Mouse (Mus musculus): ENCODE measurements around the gene Vti1a. TPM values are rescaled to one million over a fixed set of nuclear protein-coding genes. Genes with fewer than 3 reads are reported as not detected.

The Vti1a gene
- polyA plus RNA-seq, 1 experiment from 2014 or later, result 29.8 TPM

GRCm38 (mm10) chr19:55548656-55549055 is 232.6 kb downstream of the Vti1a start:
- Histone ChIP-seq H3K36me3 (no peaks in the 10 kb centered on the region), H3K9me3 (replicated peaks) (no peaks in the 10 kb centered on the region), H3K27ac (no peak overlapping the region), H3K27me3 (ENCODE audit: low read depth, poor library complexity, severe bottlenecking) (peaks cover 15% of the 10 kb centered on the region), H3K4me3 (no peak overlapping the region), H3K4me1 (peaks cover 48% of the 10 kb centered on the region)
- 82% methylated on average over 10 of the region's 10 CpGs for WGBS
- no peak for DNase-seq (ENCODE audit: low spot score)

- Histone ChIP-seq H3K4me1 (peaks cover 63% of the 10 kb centered on the region), H3K27me3 (ENCODE audit: low read depth, poor library complexity, severe bottlenecking) (peaks cover 19% of the 10 kb centered on the region), H3K4me3 (no peak overlapping the region), H3K27ac (no peak overlapping the region), H3K9me3 (replicated peaks) (no peaks in the 10 kb centered on the region), H3K36me3 (no peaks in the 10 kb centered on the region)
- WGBS, result 92% methylated on average over 6 of the region's 6 CpGs
- DNase-seq (ENCODE audit: low spot score), result no peak
Measured at GRCm38 (mm10) chr19:55550176-55550575, 234.1 kb downstream of the Vti1a start.

- H3K27ac ChIP-seq, result no peak overlapping the region
- H3K27me3 ChIP-seq (ENCODE audit: low read depth, poor library complexity, severe bottlenecking), result peaks cover 19% of the 10 kb centered on the region
- 89% methylated on average over 7 of the region's 7 CpGs for WGBS
- no peak overlapping the region for H3K4me3 ChIP-seq
- no peaks in the 10 kb centered on the region for H3K36me3 ChIP-seq
- no peak for DNase-seq (ENCODE audit: low spot score)
- peaks cover 73% of the 10 kb centered on the region for H3K4me1 ChIP-seq
- no peaks in the 10 kb centered on the region for H3K9me3 ChIP-seq (replicated peaks)
Measured at GRCm38 (mm10) chr19:55552339-55552738, 236.2 kb downstream of the Vti1a start.

- Histone ChIP-seq H3K9me3 (replicated peaks) (no peaks in the 10 kb centered on the region), H3K4me1 (peaks cover 73% of the 10 kb centered on the region), H3K27me3 (ENCODE audit: low read depth, poor library complexity, severe bottlenecking) (peaks cover 15% of the 10 kb centered on the region), H3K36me3 (no peaks in the 10 kb centered on the region), H3K27ac (no peak overlapping the region), H3K4me3 (no peak overlapping the region)
- DNase-seq (ENCODE audit: low spot score), result no peak
- WGBS, result 72% methylated on average over 7 of the region's 7 CpGs
Measured at GRCm38 (mm10) chr19:55552861-55553260, 236.8 kb downstream of the Vti1a start.

- DNase-seq (ENCODE audit: low spot score), result no peak
- H3K27ac ChIP-seq, result peak overlapping the region; percentile 51; the same call in 1 of the 2 replicates
- peaks cover 63% of the 10 kb centered on the region for H3K4me1 ChIP-seq
Measured at GRCm38 (mm10) chr19:55554295-55554694, 238.2 kb downstream of the Vti1a start.

GRCm38 (mm10) chr19:55554703-55555102 is 238.6 kb downstream of the Vti1a start:
- no peak for DNase-seq (ENCODE audit: low spot score)
- 78% methylated on average over 9 of the region's 9 CpGs for WGBS
- H3K36me3 ChIP-seq, result no peaks in the 10 kb centered on the region
- no peak overlapping the region for H3K4me3 ChIP-seq
- H3K9me3 ChIP-seq (replicated peaks), result no peaks in the 10 kb centered on the region
- peaks cover 11% of the 10 kb centered on the region for H3K27me3 ChIP-seq (ENCODE audit: low read depth, poor library complexity, severe bottlenecking)
- H3K27ac ChIP-seq, result no peak overlapping the region
- peaks cover 67% of the 10 kb centered on the region for H3K4me1 ChIP-seq

More at GRCm38 (mm10) chr19:55554295-55554694, 238.2 kb downstream of the Vti1a start:
- H3K9me3 ChIP-seq (replicated peaks), result no peaks in the 10 kb centered on the region
- WGBS, result 71% methylated on average over 5 of the region's 5 CpGs
- peaks cover 8% of the 10 kb centered on the region for H3K27me3 ChIP-seq (ENCODE audit: low read depth, poor library complexity, severe bottlenecking)
- H3K36me3 ChIP-seq, result no peaks in the 10 kb centered on the region
- no peak overlapping the region for H3K4me3 ChIP-seq

GRCm38 (mm10) chr19:55556168-55556999 is 240.3 kb downstream of the Vti1a start:
- no peaks in the 10 kb centered on the region for H3K9me3 ChIP-seq (replicated peaks)
- no peaks in the 10 kb centered on the region for H3K36me3 ChIP-seq
- peaks cover 15% of the 10 kb centered on the region for H3K27me3 ChIP-seq (ENCODE audit: low read depth, poor library complexity, severe bottlenecking)
- peak overlapping the region; percentile 78 for H3K27ac ChIP-seq
- peak; percentile 67 for DNase-seq (ENCODE audit: low spot score)
- H3K4me1 ChIP-seq, result peaks cover 66% of the 10 kb centered on the region
- 8% methylated on average over 21 of the region's 21 CpGs for WGBS
- peak overlapping the region; percentile 39 for H3K4me3 ChIP-seq

GRCm38 (mm10) chr19:55559331-55559730 is 243.2 kb downstream of the Vti1a start:
- peaks cover 29% of the 10 kb centered on the region for H3K27me3 ChIP-seq (ENCODE audit: low read depth, poor library complexity, severe bottlenecking)
- no peak for DNase-seq (ENCODE audit: low spot score)
- H3K27ac ChIP-seq, result no peak overlapping the region
- H3K4me1 ChIP-seq, result peaks cover 64% of the 10 kb centered on the region
- no peaks in the 10 kb centered on the region for H3K9me3 ChIP-seq (replicated peaks)
- 75% methylated on average over 12 of the region's 12 CpGs for WGBS
- no peak overlapping the region for H3K4me3 ChIP-seq
- no peaks in the 10 kb centered on the region for H3K36me3 ChIP-seq

- Histone ChIP-seq H3K36me3 (no peaks in the 10 kb centered on the region), H3K27ac (no peak overlapping the region), H3K9me3 (replicated peaks) (no peaks in the 10 kb centered on the region), H3K27me3 (ENCODE audit: low read depth, poor library complexity, severe bottlenecking) (peaks cover 33% of the 10 kb centered on the region), H3K4me1 (peaks cover 58% of the 10 kb centered on the region), H3K4me3 (no peak overlapping the region)
- WGBS, result 80% methylated on average over 11 of the region's 11 CpGs
- no peak for DNase-seq (ENCODE audit: low spot score)
Measured at GRCm38 (mm10) chr19:55560088-55560682, 244.1 kb downstream of the Vti1a start.

GRCm38 (mm10) chr19:55561469-55561868 is 245.4 kb downstream of the Vti1a start:
- no peak overlapping the region for H3K27ac ChIP-seq

GRCm38 (mm10) chr19:55562487-55563147 is 246.5 kb downstream of the Vti1a start:
- no peak for DNase-seq (ENCODE audit: low spot score)
- Histone ChIP-seq H3K4me1 (peaks cover 63% of the 10 kb centered on the region), H3K27me3 (ENCODE audit: low read depth, poor library complexity, severe bottlenecking) (peaks cover 39% of the 10 kb centered on the region), H3K27ac (peak overlapping the region; percentile 54), H3K9me3 (replicated peaks) (no peaks in the 10 kb centered on the region), H3K36me3 (no peaks in the 10 kb centered on the region), H3K4me3 (no peak overlapping the region)
- WGBS, result 83% methylated on average over 14 of the region's 14 CpGs

More at GRCm38 (mm10) chr19:55561469-55561868, 245.4 kb downstream of the Vti1a start:
- DNase-seq (ENCODE audit: low spot score), result no peak
- 94% methylated on average over 10 of the region's 10 CpGs for WGBS
- Histone ChIP-seq H3K4me3 (no peak overlapping the region), H3K27me3 (ENCODE audit: low read depth, poor library complexity, severe bottlenecking) (peaks cover 33% of the 10 kb centered on the region), H3K4me1 (peaks cover 58% of the 10 kb centered on the region), H3K36me3 (no peaks in the 10 kb centered on the region), H3K9me3 (replicated peaks) (no peaks in the 10 kb centered on the region)

GRCm38 (mm10) chr19:55563148-55563651 is 247.1 kb downstream of the Vti1a start:
- Histone ChIP-seq H3K4me1 (peaks cover 63% of the 10 kb centered on the region), H3K27me3 (ENCODE audit: low read depth, poor library complexity, severe bottlenecking) (peaks cover 39% of the 10 kb centered on the region), H3K27ac (peak overlapping the region; percentile 54), H3K4me3 (no peak overlapping the region), H3K36me3 (no peaks in the 10 kb centered on the region), H3K9me3 (replicated peaks) (no peaks in the 10 kb centered on the region)
- DNase-seq (ENCODE audit: low spot score), result no peak
- WGBS, result 73% methylated on average over 15 of the region's 15 CpGs

Measured in limb, embryonic 10.5 days (tissue).